Mouse (Mus musculus): ENCODE results near the gene Pgls. TPM values are rescaled to one million over a fixed set of nuclear protein-coding genes. Genes with fewer than 3 reads are reported as not detected.

Gene Pgls
- polyA plus RNA-seq, 1 experiment from 2014 or later = 177 TPM

- Histone ChIP-seq H3K36me3 (ENCODE audit: insufficient read depth, low read length) (no peaks in the 10 kb centered on the region), H3K4me1 (ENCODE audit: insufficient read depth, low read depth, low read length) (peaks cover 10% of the 10 kb centered on the region; the same call in 1 of the 2 replicates), H3K9ac (replicated peaks; ENCODE audit: low read depth) (0 out of 2 replicates have a peak within 1 kb of the TSS, but pooled peaks have one; percentile 12), H3K4me3 (ENCODE audit: low read depth, low read length) (peak within 1 kb of the TSS; percentile 47), H3K27me3 (replicated peaks; ENCODE audit: insufficient read depth, low read length) (no peaks in the 10 kb centered on the region), H3K27ac (ENCODE audit: low read length) (peak within 1 kb of the TSS; percentile 90), H3K4me2 (replicated peaks; ENCODE audit: low read depth, low read length) (peak within 1 kb of the TSS; percentile 69), H3K9me3 (ENCODE audit: low read length) (no peaks in the 10 kb centered on the region)
- TF ChIP-seq CTCF (IDR thresholded peaks at IDR 0.05) (no peak), EP300 (IDR thresholded peaks at IDR 0.05) (no peak)
- 11% methylated on average over 13 of the region's 13 CpGs for WGBS
- ATAC-seq (no peak), DNase-seq (ENCODE audit: low spot score) (peak; percentile 53)
Measured at GRCm38 (mm10) chr8:71568387-71568937, 23.5 kb upstream of the Pgls start, which contains the start of gene Slc27a1. TSS of gene Slc27a1 (plus strand) at chr8:71568882.

GRCm38 (mm10) chr8:71568941-71569340 lies 23.0 kb upstream of the Pgls start:
- H3K4me2 ChIP-seq (replicated peaks; ENCODE audit: low read depth, low read length) = peak overlapping the region; percentile 69
- DNase-seq (ENCODE audit: low spot score) (no peak), ATAC-seq (no peak)
- H3K36me3 ChIP-seq (ENCODE audit: insufficient read depth, low read length) = no peaks in the 10 kb centered on the region
- no peaks in the 10 kb centered on the region for H3K9me3 ChIP-seq (ENCODE audit: low read length)
- H3K27ac ChIP-seq (ENCODE audit: low read length) = peak overlapping the region; percentile 90
- H3K4me1 ChIP-seq (ENCODE audit: insufficient read depth, low read depth, low read length) = peaks cover 10% of the 10 kb centered on the region; the same call in 1 of the 2 replicates
- H3K9ac ChIP-seq (replicated peaks; ENCODE audit: low read depth) = no peak overlapping the region
- H3K4me3 ChIP-seq (ENCODE audit: low read depth, low read length) = peak overlapping the region; percentile 47; the same call in 1 of the 2 replicates
- TF ChIP-seq EP300 (IDR thresholded peaks at IDR 0.05) (no peak), CTCF (IDR thresholded peaks at IDR 0.05) (no peak)
- no peaks in the 10 kb centered on the region for H3K27me3 ChIP-seq (replicated peaks; ENCODE audit: insufficient read depth, low read length)
- whole genome bisulfite sequencing = 33% methylated on average over 6 of the region's 6 CpGs

- H3K4me1 ChIP-seq (ENCODE audit: insufficient read depth, low read depth, low read length) = peaks cover 10% of the 10 kb centered on the region; the same call in 1 of the 2 replicates
- H3K4me2 ChIP-seq (replicated peaks; ENCODE audit: low read depth, low read length) = peak overlapping the region; percentile 69
- peak; percentile 96 for DNase-seq (ENCODE audit: low spot score)
- WGBS = 1% methylated on average over 50 of the region's 51 CpGs
- peak overlapping the region; percentile 90 for H3K27ac ChIP-seq (ENCODE audit: low read length)
- no peaks in the 10 kb centered on the region for H3K36me3 ChIP-seq (ENCODE audit: insufficient read depth, low read length)
- H3K9ac ChIP-seq (replicated peaks; ENCODE audit: low read depth) = 0 out of 2 replicates have a peak overlapping the region, but pooled peaks have one; percentile 12
- ATAC-seq = peak; percentile 79
- TF ChIP-seq CTCF (IDR thresholded peaks at IDR 0.05) (no peak), EP300 (IDR thresholded peaks at IDR 0.05) (0 out of 2 replicates have a peak, but pooled peaks have one; percentile 38)
- H3K4me3 ChIP-seq (ENCODE audit: low read depth, low read length) = peak overlapping the region; percentile 47
- H3K27me3 ChIP-seq (replicated peaks; ENCODE audit: insufficient read depth, low read length) = no peaks in the 10 kb centered on the region
- no peaks in the 10 kb centered on the region for H3K9me3 ChIP-seq (ENCODE audit: low read length)
Measured at GRCm38 (mm10) chr8:71569366-71570290, 22.3 kb upstream of the Pgls start.

- WGBS = under 1% methylated on average over 41 of the region's 41 CpGs
- Histone ChIP-seq H3K4me1 (ENCODE audit: insufficient read depth, low read depth, low read length) (peaks cover 10% of the 10 kb centered on the region; the same call in 1 of the 2 replicates), H3K4me3 (ENCODE audit: low read depth, low read length) (peak overlapping the region; percentile 47), H3K9me3 (ENCODE audit: low read length) (no peaks in the 10 kb centered on the region), H3K4me2 (replicated peaks; ENCODE audit: low read depth, low read length) (peak overlapping the region; percentile 69), H3K9ac (replicated peaks; ENCODE audit: low read depth) (peak overlapping the region; percentile 32), H3K36me3 (ENCODE audit: insufficient read depth, low read length) (no peaks in the 10 kb centered on the region), H3K27ac (ENCODE audit: low read length) (peak overlapping the region; percentile 74), H3K27me3 (replicated peaks; ENCODE audit: insufficient read depth, low read length) (no peaks in the 10 kb centered on the region)
- TF ChIP-seq CTCF (IDR thresholded peaks at IDR 0.05) (peak; percentile 24), EP300 (IDR thresholded peaks at IDR 0.05) (no peak)
- peak; percentile 89 for ATAC-seq
- peak; percentile 99 for DNase-seq (ENCODE audit: low spot score)
Measured at GRCm38 (mm10) chr8:71570291-71570954, 21.6 kb upstream of the Pgls start.

GRCm38 (mm10) chr8:71572077-71572476 lies 19.9 kb upstream of the Pgls start:
- no peak for TF ChIP-seq EP300 (IDR thresholded peaks at IDR 0.05)
- TF ChIP-seq CTCF (IDR thresholded peaks at IDR 0.05) = no peak
- Histone ChIP-seq H3K9me3 (ENCODE audit: low read length) (no peaks in the 10 kb centered on the region), H3K4me1 (ENCODE audit: insufficient read depth, low read depth, low read length) (peaks cover 10% of the 10 kb centered on the region; the same call in 1 of the 2 replicates), H3K4me2 (replicated peaks; ENCODE audit: low read depth, low read length) (no peak overlapping the region), H3K36me3 (ENCODE audit: insufficient read depth, low read length) (no peaks in the 10 kb centered on the region), H3K4me3 (ENCODE audit: low read depth, low read length) (no peak overlapping the region), H3K27me3 (replicated peaks; ENCODE audit: insufficient read depth, low read length) (no peaks in the 10 kb centered on the region), H3K27ac (ENCODE audit: low read length) (no peak overlapping the region), H3K9ac (replicated peaks; ENCODE audit: low read depth) (no peak overlapping the region)
- 82% methylated on average over 2 of the region's 2 CpGs for WGBS
- DNase-seq (ENCODE audit: low spot score) = no peak
- no peak for ATAC-seq
